Mouse (Mus musculus) forebrain, embryonic 12.5 days (tissue): ENCODE measurements around the gene Erc2. TPM values are rescaled to one million over a fixed set of nuclear protein-coding genes. Genes with fewer than 3 reads are reported as not detected.

Experiments
- ATAC-seq: fragments of 200-750 bp; cut with Nextera tagmentation; 2 replicates; pipeline ENCODE4 v1.8.0; 2017; ENCODE audit warnings: moderate TSS enrichment; ENCODE audit not compliant: low FRiP score
- H3K27ac ChIP-seq: fragments of 300-500 bp; sonication (generic); 2 replicates; pipeline ENCODE4 v1.5.1; 2016; ENCODE audit warnings: mild to moderate bottlenecking
- H3K27me3 ChIP-seq: fragments of 300-500 bp; sonication (generic); 2 replicates; pipeline ENCODE4 v1.6.1; 2016; ENCODE audit warnings: mild to moderate bottlenecking
- H3K36me3 ChIP-seq: fragments of 300-500 bp; sonication (generic); replicated peaks from 2 replicates; pipeline ENCODE4 v1.6.1; 2016; ENCODE audit warnings: mild to moderate bottlenecking
- H3K4me1 ChIP-seq: fragments of 300-500 bp; sonication (generic); 2 replicates; pipeline ENCODE4 v1.6.1; 2016
- H3K4me2 ChIP-seq: fragments of 300-500 bp; sonication (generic); 2 replicates; pipeline ENCODE4 v1.6.1; 2016; ENCODE audit warnings: mild to moderate bottlenecking, moderate library complexity
- H3K4me3 ChIP-seq: fragments of 300-500 bp; sonication (generic); replicated peaks from 2 replicates; pipeline ENCODE4 v1.5.1; 2016; ENCODE audit warnings: mild to moderate bottlenecking
- H3K9ac ChIP-seq: fragments of 300-500 bp; sonication (generic); 2 replicates; pipeline ENCODE4 v1.6.1; 2016; ENCODE audit warnings: mild to moderate bottlenecking
- H3K9me3 ChIP-seq: fragments of 300-500 bp; sonication (generic); 2 replicates; pipeline ENCODE4 v1.6.1; 2016
- WGBS: fragments of 180-500 bp; shearing (Covaris S2); methylation state at CpG from one replicate; pipeline ENCODE4 v1.1.7; 2016; 5-methylcytosine and 5-hydroxymethylcytosine counted together
- polyA plus RNA-seq: library from polyadenylated mRNA; unstranded; fragments of >200 nt; fragmentation: Nextera tagmentation; extraction: Ambion mirVana; gene quantifications from 2 replicates; pipeline ENCODE4 v1.2.1, GENCODE M21; 2016

The Erc2 gene
- polyA plus RNA-seq, 1 experiment from 2014 or later = 31.7 TPM

DNA sequence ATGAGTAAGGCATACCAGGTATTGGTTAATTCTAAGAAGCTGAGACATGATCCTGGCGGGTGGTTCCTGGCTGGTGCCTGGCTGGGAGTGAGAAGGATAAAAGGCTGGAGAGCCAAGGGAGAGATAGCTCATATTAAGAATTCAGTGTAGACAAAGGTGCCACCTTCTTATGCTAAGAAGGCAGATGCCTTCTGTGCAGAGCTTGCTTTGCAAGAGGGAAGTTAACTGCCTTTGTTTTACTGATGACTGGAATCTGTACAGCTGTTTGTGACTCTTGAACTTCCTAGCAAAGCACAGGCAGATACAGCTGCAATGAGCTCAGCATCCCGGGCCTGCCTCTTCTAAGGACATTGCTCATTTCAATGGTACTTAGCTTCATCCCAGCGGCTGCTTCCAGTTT is 47.7 kb downstream of the Erc2 start:
- H3K27ac ChIP-seq = no peak overlapping the region
- H3K36me3 ChIP-seq = no peaks in the 10 kb centered on the region
- ATAC-seq = no peak
- no peak overlapping the region for H3K4me2 ChIP-seq
- H3K9me3 ChIP-seq = no peaks in the 10 kb centered on the region
- no peak overlapping the region for H3K9ac ChIP-seq
- no peak overlapping the region for H3K4me3 ChIP-seq
- H3K27me3 ChIP-seq = no peaks in the 10 kb centered on the region
- no peaks in the 10 kb centered on the region for H3K4me1 ChIP-seq
- 75% methylated on average over 3 of the region's 3 CpGs for WGBS

DNA sequence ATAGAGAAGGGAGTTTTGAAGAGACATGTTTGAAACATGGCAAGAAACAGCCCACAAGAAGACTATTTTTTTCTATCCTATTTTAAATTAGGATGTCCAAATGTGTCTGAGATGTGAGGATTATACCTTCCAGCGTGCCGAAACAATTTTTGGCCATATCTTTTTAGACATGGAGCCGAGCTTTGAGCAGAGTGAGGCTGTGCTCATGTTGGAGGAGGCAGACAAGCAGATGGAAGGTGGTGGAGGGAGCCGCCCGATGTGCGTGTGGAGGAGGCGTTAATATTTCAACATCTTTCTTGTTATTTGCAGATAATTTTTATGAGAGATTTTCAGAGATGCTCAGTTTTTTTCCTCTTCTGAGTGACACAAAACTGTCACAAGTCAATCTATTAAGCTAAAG is 50.5 kb downstream of the Erc2 start:
- WGBS = 95% methylated on average over 7 of the region's 7 CpGs
- Histone ChIP-seq H3K27ac (no peak overlapping the region), H3K4me2 (no peak overlapping the region), H3K36me3 (no peaks in the 10 kb centered on the region), H3K27me3 (no peaks in the 10 kb centered on the region), H3K4me1 (no peaks in the 10 kb centered on the region), H3K9ac (no peak overlapping the region), H3K9me3 (no peaks in the 10 kb centered on the region), H3K4me3 (no peak overlapping the region)
- no peak for ATAC-seq

DNA sequence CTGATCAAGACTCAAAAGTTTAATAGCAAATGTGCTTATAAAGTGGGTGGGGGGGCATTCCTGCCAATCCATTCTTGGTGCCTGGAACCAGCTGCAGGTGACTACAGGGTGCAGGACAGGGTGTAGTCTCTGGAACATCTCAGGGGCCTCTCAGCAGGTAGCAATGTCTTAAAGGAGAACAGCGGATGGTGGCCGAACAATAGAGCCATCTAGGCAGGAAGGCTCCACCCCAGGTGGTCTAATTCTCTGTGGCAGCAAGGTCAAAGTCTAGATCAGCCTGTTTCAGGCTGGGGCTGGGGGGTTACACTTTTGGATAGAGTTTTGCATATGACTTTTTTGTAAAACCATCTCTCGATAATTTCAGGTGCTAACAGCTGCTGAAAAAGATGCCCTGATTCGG is 51.9 kb downstream of the Erc2 start:
- Histone ChIP-seq H3K4me1 (no peaks in the 10 kb centered on the region), H3K9me3 (no peaks in the 10 kb centered on the region), H3K9ac (no peak overlapping the region), H3K27ac (no peak overlapping the region), H3K36me3 (no peaks in the 10 kb centered on the region), H3K4me3 (no peak overlapping the region), H3K27me3 (no peaks in the 10 kb centered on the region), H3K4me2 (no peak overlapping the region)
- no peak for ATAC-seq
- 73% methylated on average over 4 of the region's 4 CpGs for WGBS

DNA sequence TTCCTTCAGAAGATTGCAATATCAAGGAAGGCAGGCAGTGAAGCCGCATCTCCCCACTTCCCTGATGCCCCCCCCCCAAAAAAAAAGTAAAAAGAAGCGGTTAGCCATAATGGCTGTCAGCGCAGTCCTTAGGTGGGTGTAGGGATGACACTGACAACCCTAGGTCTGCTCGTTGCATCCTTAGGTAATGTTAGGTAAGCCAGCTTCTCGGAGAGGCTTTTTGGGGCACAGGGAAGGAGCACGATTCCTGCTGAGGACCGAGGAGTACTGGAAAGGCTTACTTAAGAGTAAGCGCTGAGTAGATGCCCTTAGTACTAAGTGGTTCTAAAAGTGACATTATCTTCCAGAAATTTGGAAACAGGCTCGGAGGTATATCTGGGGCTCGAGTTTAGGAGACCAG is 52.3 kb downstream of the Erc2 start:
- Histone ChIP-seq H3K27me3 (no peaks in the 10 kb centered on the region), H3K4me2 (no peak overlapping the region), H3K4me1 (no peaks in the 10 kb centered on the region), H3K4me3 (no peak overlapping the region), H3K9me3 (no peaks in the 10 kb centered on the region), H3K27ac (no peak overlapping the region), H3K9ac (no peak overlapping the region), H3K36me3 (no peaks in the 10 kb centered on the region)
- 87% methylated on average over 10 of the region's 10 CpGs for WGBS
- no peak for ATAC-seq

DNA sequence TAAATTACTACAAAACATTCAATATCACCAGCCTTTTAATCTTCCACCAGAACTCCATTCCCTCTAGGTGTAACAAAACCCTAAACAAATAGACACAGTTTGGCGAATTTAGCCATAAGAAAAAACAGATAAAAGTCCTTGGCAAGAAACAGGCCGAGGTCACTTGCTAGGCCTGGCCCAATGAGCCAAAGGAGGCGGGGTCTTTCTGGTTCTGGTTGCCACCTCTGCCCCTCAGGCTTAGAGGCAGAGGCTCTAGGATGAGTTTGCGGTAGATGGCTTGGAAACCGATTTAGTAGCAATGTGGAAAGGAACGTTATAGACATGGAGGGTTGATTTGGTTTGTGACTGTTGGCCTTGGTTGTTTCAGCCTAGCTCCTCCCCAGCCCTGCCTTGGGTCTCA is 52.8 kb downstream of the Erc2 start:
- ATAC-seq = no peak
- Histone ChIP-seq H3K9me3 (no peaks in the 10 kb centered on the region), H3K4me2 (no peak overlapping the region), H3K27me3 (no peaks in the 10 kb centered on the region), H3K27ac (no peak overlapping the region), H3K36me3 (no peaks in the 10 kb centered on the region), H3K4me1 (no peaks in the 10 kb centered on the region), H3K9ac (no peak overlapping the region), H3K4me3 (no peak overlapping the region)
- WGBS = 90% methylated on average over 6 of the region's 6 CpGs

DNA sequence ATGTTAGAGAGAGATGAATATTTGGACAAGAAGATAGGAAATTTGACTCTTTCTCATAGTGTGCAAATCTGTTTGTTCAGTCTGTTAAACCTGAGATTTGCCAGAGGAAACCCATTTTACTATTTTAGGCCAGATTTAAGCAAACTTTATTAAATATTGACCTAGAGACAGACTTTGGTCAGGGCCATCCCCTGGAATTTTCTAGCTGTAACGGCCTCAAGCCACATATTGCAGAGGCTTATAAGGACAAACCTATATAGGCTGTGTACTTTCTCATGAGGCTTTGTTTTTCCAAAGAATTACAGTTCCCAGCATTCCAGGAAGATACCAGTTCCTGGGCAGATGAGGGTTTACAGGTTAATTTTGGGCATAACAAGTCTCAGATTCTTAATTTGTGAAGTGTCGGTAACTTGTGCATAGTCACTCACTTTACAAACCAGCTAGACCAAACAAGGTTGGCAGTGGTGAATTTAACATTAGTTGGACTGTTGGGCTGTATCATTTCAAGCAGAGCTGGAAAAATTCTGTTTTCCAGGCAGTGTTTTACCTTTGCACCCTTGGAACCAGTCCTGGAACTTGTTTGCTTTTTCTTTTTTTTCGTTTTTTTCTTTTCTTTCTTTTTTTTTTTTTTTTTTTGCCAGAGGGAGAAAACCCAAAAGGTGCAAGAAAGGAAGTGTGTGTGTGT is 60.3 kb downstream of the Erc2 start:
- Histone ChIP-seq H3K4me3 (no peak overlapping the region), H3K27ac (no peak overlapping the region), H3K36me3 (no peaks in the 10 kb centered on the region), H3K4me1 (no peaks in the 10 kb centered on the region), H3K27me3 (no peaks in the 10 kb centered on the region), H3K9ac (no peak overlapping the region), H3K9me3 (no peaks in the 10 kb centered on the region), H3K4me2 (no peak overlapping the region)
- ATAC-seq = no peak
- WGBS = 82% methylated on average over 3 of the region's 3 CpGs

DNA sequence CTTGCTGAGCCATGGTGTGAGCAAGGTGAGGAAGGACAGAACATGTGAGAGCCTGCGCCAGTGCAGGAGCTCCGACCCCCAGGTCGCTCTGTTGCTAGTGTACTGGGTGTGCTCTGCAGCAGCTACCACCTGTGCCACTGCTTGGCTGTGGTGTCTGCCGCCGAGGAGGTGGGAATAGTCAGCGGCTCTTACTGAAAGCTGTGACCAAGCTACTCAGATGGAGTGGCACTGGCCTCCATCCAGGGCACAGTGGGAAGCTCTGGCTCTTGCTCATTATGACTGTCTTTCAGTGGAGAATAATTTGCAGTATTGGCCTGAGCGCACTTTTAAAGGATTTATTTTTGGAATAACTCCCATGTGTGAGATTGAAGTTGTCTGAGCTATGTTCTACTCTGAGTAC is 73.6 kb downstream of the Erc2 start:
- H3K4me1 ChIP-seq = no peaks in the 10 kb centered on the region
- 89% methylated on average over 7 of the region's 7 CpGs for WGBS
- no peaks in the 10 kb centered on the region for H3K9me3 ChIP-seq
- H3K27me3 ChIP-seq = no peaks in the 10 kb centered on the region
- no peaks in the 10 kb centered on the region for H3K36me3 ChIP-seq
- ATAC-seq = no peak
- H3K9ac ChIP-seq = no peak overlapping the region
- H3K27ac ChIP-seq = no peak overlapping the region
- no peak overlapping the region for H3K4me2 ChIP-seq
- H3K4me3 ChIP-seq = no peak overlapping the region

DNA sequence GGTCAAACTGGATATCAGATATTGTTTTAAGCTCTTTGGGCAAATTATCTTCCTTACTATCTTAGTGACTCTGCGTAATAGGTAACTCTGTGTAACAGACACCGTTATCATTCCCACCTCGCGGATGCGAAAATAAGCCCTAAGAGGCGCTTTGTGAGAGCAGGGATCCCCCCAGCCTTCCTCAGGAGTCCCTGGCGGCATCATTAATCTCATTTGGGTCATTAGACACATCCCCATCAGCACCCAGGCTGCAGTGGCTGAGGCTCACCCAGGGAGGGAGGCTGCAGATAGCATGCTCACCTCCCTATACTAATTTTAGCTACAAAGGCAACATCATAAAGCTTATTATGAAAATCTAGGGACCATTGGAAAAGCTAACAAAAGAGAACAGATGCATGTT is 95.1 kb downstream of the Erc2 start:
- 77% methylated on average over 7 of the region's 7 CpGs for WGBS
- no peak overlapping the region for H3K27ac ChIP-seq
- no peak overlapping the region for H3K4me2 ChIP-seq
- H3K27me3 ChIP-seq = no peaks in the 10 kb centered on the region
- H3K4me1 ChIP-seq = no peaks in the 10 kb centered on the region
- H3K4me3 ChIP-seq = no peak overlapping the region
- H3K9me3 ChIP-seq = no peaks in the 10 kb centered on the region
- no peak for ATAC-seq
- H3K36me3 ChIP-seq = no peaks in the 10 kb centered on the region
- H3K9ac ChIP-seq = no peak overlapping the region

DNA sequence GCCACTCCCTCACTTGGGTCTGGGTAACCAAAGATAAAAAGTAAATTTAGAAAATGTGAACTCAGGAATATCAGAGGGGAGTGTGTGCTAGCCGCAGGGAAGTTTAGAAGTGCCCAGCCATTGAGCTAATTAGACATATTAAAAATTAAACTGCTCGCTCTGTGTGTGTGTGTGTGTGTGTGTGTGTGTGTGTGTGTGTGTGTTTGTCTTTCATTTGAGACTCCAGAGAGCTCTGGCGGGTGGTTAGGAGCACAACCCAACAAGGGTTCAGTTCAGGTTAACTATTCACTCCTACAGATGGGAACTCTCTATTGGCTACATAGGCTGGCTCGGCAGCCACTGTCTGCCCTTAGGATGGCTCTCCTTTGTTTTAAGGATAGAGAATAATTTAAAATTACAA is 97.4 kb downstream of the Erc2 start:
- no peak overlapping the region for H3K9ac ChIP-seq
- H3K27ac ChIP-seq = no peak overlapping the region
- no peaks in the 10 kb centered on the region for H3K4me1 ChIP-seq
- no peaks in the 10 kb centered on the region for H3K9me3 ChIP-seq
- ATAC-seq = no peak
- WGBS = 82% methylated on average over 4 of the region's 4 CpGs
- no peaks in the 10 kb centered on the region for H3K27me3 ChIP-seq
- no peak overlapping the region for H3K4me2 ChIP-seq
- H3K4me3 ChIP-seq = no peak overlapping the region
- H3K36me3 ChIP-seq = no peaks in the 10 kb centered on the region

DNA sequence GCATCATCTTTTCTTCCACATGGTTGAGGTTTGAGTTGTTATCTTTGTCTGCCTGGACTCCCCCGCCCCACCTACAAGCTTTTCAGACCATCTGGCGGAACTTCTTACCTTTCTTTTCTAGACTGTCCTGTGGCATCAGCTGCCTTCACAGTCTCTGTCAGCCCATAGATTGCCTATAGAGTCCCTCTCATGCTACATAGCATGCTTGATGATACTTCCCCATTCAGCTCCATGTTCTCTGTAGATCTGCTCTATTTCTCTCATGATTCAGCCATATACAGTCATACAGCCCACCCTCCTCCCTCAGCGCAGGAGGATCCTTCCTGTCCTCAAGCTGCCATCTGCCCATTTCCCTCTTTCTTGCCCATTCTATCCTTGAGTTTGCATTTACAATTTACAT is 98.7 kb downstream of the Erc2 start:
- Histone ChIP-seq H3K36me3 (no peaks in the 10 kb centered on the region), H3K27ac (no peak overlapping the region), H3K9ac (no peak overlapping the region), H3K4me2 (no peak overlapping the region), H3K4me3 (no peak overlapping the region), H3K4me1 (no peaks in the 10 kb centered on the region), H3K27me3 (no peaks in the 10 kb centered on the region), H3K9me3 (no peaks in the 10 kb centered on the region)
- no peak for ATAC-seq
- 96% methylated on average over 3 of the region's 3 CpGs for WGBS

DNA sequence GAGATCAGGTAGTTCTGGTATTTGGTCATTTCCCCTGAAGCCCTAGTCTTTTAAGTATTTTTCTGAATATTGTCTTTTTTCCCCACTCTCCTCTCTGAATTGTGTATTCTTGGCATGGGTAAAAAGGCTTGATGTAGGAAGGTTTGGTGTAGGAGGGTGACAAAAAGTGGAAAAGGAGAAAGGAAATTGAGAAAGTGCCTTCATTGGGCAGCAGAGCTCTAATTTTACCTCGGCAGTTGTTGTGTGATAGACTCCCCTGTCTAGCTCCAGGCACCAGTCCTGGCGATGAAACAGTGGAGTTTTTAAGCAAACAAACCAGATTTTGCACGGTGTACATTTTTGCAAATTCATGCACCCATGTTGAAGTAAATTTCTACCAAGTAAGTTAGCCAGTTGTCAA is 99.5 kb downstream of the Erc2 start:
- no peak for ATAC-seq
- WGBS = 81% methylated on average over 3 of the region's 3 CpGs
- H3K36me3 ChIP-seq = no peaks in the 10 kb centered on the region
- no peak overlapping the region for H3K4me3 ChIP-seq
- no peaks in the 10 kb centered on the region for H3K27me3 ChIP-seq
- H3K9me3 ChIP-seq = no peaks in the 10 kb centered on the region
- no peak overlapping the region for H3K4me2 ChIP-seq
- no peak overlapping the region for H3K27ac ChIP-seq
- H3K9ac ChIP-seq = no peak overlapping the region
- H3K4me1 ChIP-seq = no peaks in the 10 kb centered on the region

DNA sequence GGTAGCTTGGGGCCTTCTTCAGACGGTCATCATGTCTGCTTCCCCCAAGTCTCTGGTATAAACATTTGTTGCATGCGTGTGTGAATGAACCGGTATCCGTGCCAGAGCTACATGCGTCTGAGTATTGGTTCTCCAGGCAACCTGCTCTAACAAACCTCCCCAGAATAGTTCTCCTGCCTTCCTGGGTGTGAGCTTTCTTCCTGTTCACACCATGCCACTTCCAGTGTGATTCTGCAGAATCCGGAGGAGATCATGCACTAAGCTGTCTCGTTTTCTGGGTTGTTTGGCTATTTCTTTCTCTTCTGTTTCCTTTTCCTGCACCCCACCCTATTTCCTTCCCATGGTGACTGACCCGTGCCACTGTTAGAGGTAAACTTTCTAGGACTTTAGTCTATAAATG is 105.3 kb downstream of the Erc2 start:
- peaks cover 7% of the 10 kb centered on the region for H3K4me1 ChIP-seq
- H3K9ac ChIP-seq = no peak overlapping the region
- H3K36me3 ChIP-seq = no peaks in the 10 kb centered on the region
- no peak overlapping the region for H3K4me2 ChIP-seq
- H3K4me3 ChIP-seq = no peak overlapping the region
- no peak overlapping the region for H3K27ac ChIP-seq
- H3K27me3 ChIP-seq = no peaks in the 10 kb centered on the region
- H3K9me3 ChIP-seq = no peaks in the 10 kb centered on the region
- WGBS = 87% methylated on average over 8 of the region's 8 CpGs
- no peak for ATAC-seq

DNA sequence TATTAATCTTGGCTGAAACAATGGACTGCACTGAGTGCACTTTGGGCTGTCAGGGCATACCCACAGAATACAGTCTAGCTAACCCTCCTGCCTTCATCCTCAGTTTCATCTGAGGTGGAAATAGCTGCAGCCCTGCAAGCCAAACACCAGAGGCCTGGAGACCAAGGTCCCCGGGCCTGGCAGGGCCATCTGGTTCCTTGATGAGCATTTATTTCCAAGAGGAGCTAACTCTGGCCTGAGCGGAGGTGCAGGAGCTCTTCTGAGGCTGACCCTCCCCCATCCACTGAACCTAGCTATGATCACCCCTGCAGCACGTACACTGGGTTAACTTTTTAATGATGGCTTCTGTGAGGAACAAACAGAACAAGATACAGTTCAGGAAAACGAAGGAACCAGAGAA is 108.9 kb downstream of the Erc2 start:
- Histone ChIP-seq H3K36me3 (no peaks in the 10 kb centered on the region), H3K4me2 (no peak overlapping the region), H3K9ac (no peak overlapping the region), H3K27me3 (no peaks in the 10 kb centered on the region), H3K4me3 (no peak overlapping the region), H3K9me3 (no peaks in the 10 kb centered on the region), H3K4me1 (peaks cover 18% of the 10 kb centered on the region), H3K27ac (no peak overlapping the region)
- no peak for ATAC-seq
- 48% methylated on average over 4 of the region's 4 CpGs for WGBS
